Mouse (Mus musculus) forebrain, postnatal 0 days (tissue): Measurements from ENCODE around the gene Pom121. TPM values are rescaled to one million over a fixed set of nuclear protein-coding genes. Genes with fewer than 3 reads are reported as not detected.

ENCODE experiments used
- ATAC-seq: fragments of 200-750 bp; cut with Nextera tagmentation; 2 replicates; pipeline ENCODE4 v1.8.0; 2017; ENCODE audit warnings: mild to moderate bottlenecking, moderate library complexity
- DNase-seq: peaks from one replicate; pipeline ENCODE4 v3.0.0-alpha.2; 2015
- H3K27ac ChIP-seq: fragments of 300-500 bp; sonication (generic); 2 replicates; pipeline ENCODE4 v1.5.1; 2014; ENCODE audit warnings: low read depth, mild to moderate bottlenecking, antibody characterized with exemption, low read length, moderate library complexity, mixed read lengths
- H3K27me3 ChIP-seq: fragments of 300-500 bp; sonication (generic); 2 replicates; pipeline ENCODE4 v1.6.1; 2014; ENCODE audit warnings: mild to moderate bottlenecking, low read length, mixed read lengths; ENCODE audit not compliant: insufficient read depth
- H3K36me3 ChIP-seq: fragments of 300-500 bp; sonication (generic); 2 replicates; pipeline ENCODE4 v1.6.1; 2014; ENCODE audit warnings: mild to moderate bottlenecking, moderate library complexity; ENCODE audit not compliant: insufficient read depth
- H3K4me1 ChIP-seq: fragments of 300-500 bp; sonication (generic); 2 replicates; pipeline ENCODE4 v1.6.1; 2014; ENCODE audit warnings: antibody characterized with exemption; ENCODE audit not compliant: insufficient read depth
- H3K4me2 ChIP-seq: fragments of 300-500 bp; sonication (generic); 2 replicates; pipeline ENCODE4 v1.6.1; 2014; ENCODE audit warnings: low read depth, mild to moderate bottlenecking, moderate library complexity
- H3K4me3 ChIP-seq: fragments of 300-500 bp; sonication (generic); 2 replicates; pipeline ENCODE4 v1.5.1; 2014; ENCODE audit warnings: low read depth, low read length, mixed read lengths
- H3K9ac ChIP-seq: fragments of 300-500 bp; sonication (generic); 2 replicates; pipeline ENCODE4 v1.6.1; 2014; ENCODE audit warnings: mild to moderate bottlenecking
- H3K9me3 ChIP-seq: fragments of 300-500 bp; sonication (generic); 2 replicates; pipeline ENCODE4 v1.6.1; 2016; ENCODE audit warnings: low read length
- CTCF ChIP-seq: sonication (generic); IDR thresholded peaks from 2 replicates; pipeline ENCODE4 v1.5.1; 2016; ENCODE audit warnings: antibody characterized with exemption, control low read depth, low read depth
- WGBS: fragments of 180-500 bp; shearing (Covaris S2); extraction: QIAGEN DNeasy Blood & Tissue Kit; methylation state at CpG from one replicate; pipeline ENCODE4 v1.1.7; 2014; 5-methylcytosine and 5-hydroxymethylcytosine counted together
- polyA plus RNA-seq: library from polyadenylated mRNA; unstranded; fragments of >200 nt; fragmentation: Nextera tagmentation; extraction: Ambion mirVana; gene quantifications from 2 replicates; pipeline ENCODE4 v1.2.1, GENCODE M21; 2015
- total RNA-seq: library from RNA; depleted of rRNA; stranded (reverse); fragments of >200 nt; gene quantifications from 2 replicates; pipeline ENCODE4 v1.2.3, GENCODE M21; 2014; rRNA removed

Gene Pom121
- 6.0 and 9.9 TPM in 2 replicates for total RNA-seq
- 6.0 and 8.1 TPM in 2 replicates for polyA plus RNA-seq

GRCm38 (mm10) chr5:135394004-135394823, at the start of gene Pom121:
TSS of gene Pom121 (minus strand) at chr5:135394546.
- no peak for TF ChIP-seq CTCF
- under 1% methylated on average over 85 of the region's 110 CpGs for WGBS

GRCm38 (mm10) chr5:135442430-135442829, 48.1 kb upstream of the Pom121 start:
- TF ChIP-seq CTCF, result no peak
- Histone ChIP-seq H3K27me3 (no peaks in the 10 kb centered on the region), H3K9me3 (no peaks in the 10 kb centered on the region), H3K9ac (no peak overlapping the region), H3K27ac (no peak overlapping the region), H3K4me1 (no peaks in the 10 kb centered on the region), H3K4me3 (no peak overlapping the region), H3K36me3 (peaks cover 46% of the 10 kb centered on the region), H3K4me2 (no peak overlapping the region)
- DNase-seq (no peak), ATAC-seq (no peak)
- 85% methylated on average over 7 of the region's 7 CpGs for WGBS

More at GRCm38 (mm10) chr5:135394004-135394823, at the start of gene Pom121:
- H3K4me2 ChIP-seq, result peak within 1 kb of the TSS; percentile 84
- H3K9ac ChIP-seq, result peak within 1 kb of the TSS; percentile 91
- H3K36me3 ChIP-seq, result peaks cover 24% of the 10 kb centered on the region
- H3K4me1 ChIP-seq, result peaks cover 11% of the 10 kb centered on the region; the same call in 1 of the 2 replicates
- ATAC-seq (peak; percentile 97), DNase-seq (peak; percentile 95)
- no peaks in the 10 kb centered on the region for H3K9me3 ChIP-seq
- H3K4me3 ChIP-seq, result peak within 1 kb of the TSS; percentile 92
- H3K27ac ChIP-seq, result peak within 1 kb of the TSS; percentile 71
- H3K27me3 ChIP-seq, result no peaks in the 10 kb centered on the region

- ATAC-seq, result no peak
- H3K4me2 ChIP-seq, result no peak overlapping the region
- TF ChIP-seq CTCF, result no peak
- no peaks in the 10 kb centered on the region for H3K4me1 ChIP-seq
- H3K27me3 ChIP-seq, result no peaks in the 10 kb centered on the region
- no peak overlapping the region for H3K4me3 ChIP-seq
- no peak for DNase-seq
- 97% methylated on average over 10 of the region's 10 CpGs for WGBS
- peaks cover 55% of the 10 kb centered on the region for H3K36me3 ChIP-seq
- no peak overlapping the region for H3K27ac ChIP-seq
- H3K9ac ChIP-seq, result no peak overlapping the region
- no peaks in the 10 kb centered on the region for H3K9me3 ChIP-seq
Measured at GRCm38 (mm10) chr5:135435039-135435438, 40.7 kb upstream of the Pom121 start.

- no peak for TF ChIP-seq CTCF
Measured at GRCm38 (mm10) chr5:135433861-135434260, 39.5 kb upstream of the Pom121 start.

GRCm38 (mm10) chr5:135431111-135431510, 36.8 kb upstream of the Pom121 start:
- H3K36me3 ChIP-seq, result peaks cover 72% of the 10 kb centered on the region
- 78% methylated on average over 6 of the region's 6 CpGs for WGBS
- H3K9me3 ChIP-seq, result no peaks in the 10 kb centered on the region
- H3K4me1 ChIP-seq, result no peaks in the 10 kb centered on the region
- no peak overlapping the region for H3K9ac ChIP-seq
- ATAC-seq, result no peak
- no peak for DNase-seq
- H3K4me3 ChIP-seq, result no peak overlapping the region
- TF ChIP-seq CTCF, result no peak
- no peak overlapping the region for H3K4me2 ChIP-seq
- no peaks in the 10 kb centered on the region for H3K27me3 ChIP-seq
- no peak overlapping the region for H3K27ac ChIP-seq

More at GRCm38 (mm10) chr5:135433861-135434260, 39.5 kb upstream of the Pom121 start:
- Histone ChIP-seq H3K9me3 (no peaks in the 10 kb centered on the region), H3K36me3 (peaks cover 63% of the 10 kb centered on the region), H3K4me1 (no peaks in the 10 kb centered on the region), H3K4me2 (no peak overlapping the region), H3K27ac (no peak overlapping the region), H3K9ac (no peak overlapping the region), H3K4me3 (no peak overlapping the region), H3K27me3 (no peaks in the 10 kb centered on the region)
- DNase-seq (no peak), ATAC-seq (no peak)
- WGBS, result 96% methylated on average over 4 of the region's 4 CpGs

- H3K36me3 ChIP-seq, result peaks cover 81% of the 10 kb centered on the region
- DNase-seq (peak; percentile 11), ATAC-seq (no peak)
- no peaks in the 10 kb centered on the region for H3K9me3 ChIP-seq
- TF ChIP-seq CTCF, result peak; percentile 61
- H3K4me3 ChIP-seq, result no peak overlapping the region
- no peak overlapping the region for H3K9ac ChIP-seq
- no peaks in the 10 kb centered on the region for H3K27me3 ChIP-seq
- no peak overlapping the region for H3K4me2 ChIP-seq
- H3K27ac ChIP-seq, result no peak overlapping the region
- WGBS, result 77% methylated on average over 5 of the region's 5 CpGs
- H3K4me1 ChIP-seq, result no peaks in the 10 kb centered on the region
Measured at GRCm38 (mm10) chr5:135428786-135429185, 34.4 kb upstream of the Pom121 start.

GRCm38 (mm10) chr5:135410266-135410665, 15.9 kb upstream of the Pom121 start:
- H3K27me3 ChIP-seq, result no peaks in the 10 kb centered on the region
- H3K36me3 ChIP-seq, result peaks cover 25% of the 10 kb centered on the region
- H3K4me2 ChIP-seq, result no peak overlapping the region
- H3K9ac ChIP-seq, result no peak overlapping the region
- H3K4me1 ChIP-seq, result no peaks in the 10 kb centered on the region
- TF ChIP-seq CTCF, result no peak
- 92% methylated on average over 9 of the region's 9 CpGs for WGBS
- ATAC-seq, result no peak
- no peaks in the 10 kb centered on the region for H3K9me3 ChIP-seq
- no peak overlapping the region for H3K27ac ChIP-seq
- no peak overlapping the region for H3K4me3 ChIP-seq
- DNase-seq, result no peak
